Mouse (Mus musculus): ENCODE measurements around the gene Chic2.
A peak's percentile ranks its signal among the peaks of the same experiment; 100 is the strongest.

The Chic2 gene

GRCm38 (mm10) chr5:74975507-74975906, 69.1 kb downstream of the Chic2 start:
- no peak for DNase-seq (ENCODE audit: low spot score)

- DNase-seq (ENCODE audit: low spot score), result peak; percentile 68
Observed at GRCm38 (mm10) chr5:74974726-74975411, 69.7 kb downstream of the Chic2 start.

DNA sequence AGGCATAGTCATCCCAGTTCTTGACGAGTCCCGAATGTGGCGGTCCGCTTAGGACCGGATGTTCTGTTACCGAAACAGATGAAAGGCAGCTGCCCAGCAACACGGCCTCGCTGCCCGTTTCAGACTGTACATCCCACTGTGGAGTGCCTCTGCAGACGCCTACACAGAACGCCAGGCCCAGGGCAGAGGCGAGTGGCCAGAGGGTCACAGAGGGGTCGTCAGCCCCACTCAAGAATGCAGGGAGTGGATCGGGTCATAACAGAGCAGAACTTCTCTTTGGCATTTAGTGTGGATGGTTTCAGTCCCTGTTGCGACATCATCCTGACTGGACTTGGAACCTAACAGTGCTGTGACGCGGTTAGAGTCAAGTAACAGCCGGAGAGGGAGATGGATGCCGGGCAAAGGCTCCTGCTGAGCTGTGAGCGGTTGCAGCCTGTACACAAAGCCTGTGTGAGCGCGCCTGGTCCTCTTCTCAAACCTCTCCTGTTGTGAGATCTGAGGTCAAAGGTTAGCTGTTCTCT, 70.5 kb downstream of the Chic2 start:
- peak; percentile 33 for DNase-seq (ENCODE audit: low spot score)

DNA sequence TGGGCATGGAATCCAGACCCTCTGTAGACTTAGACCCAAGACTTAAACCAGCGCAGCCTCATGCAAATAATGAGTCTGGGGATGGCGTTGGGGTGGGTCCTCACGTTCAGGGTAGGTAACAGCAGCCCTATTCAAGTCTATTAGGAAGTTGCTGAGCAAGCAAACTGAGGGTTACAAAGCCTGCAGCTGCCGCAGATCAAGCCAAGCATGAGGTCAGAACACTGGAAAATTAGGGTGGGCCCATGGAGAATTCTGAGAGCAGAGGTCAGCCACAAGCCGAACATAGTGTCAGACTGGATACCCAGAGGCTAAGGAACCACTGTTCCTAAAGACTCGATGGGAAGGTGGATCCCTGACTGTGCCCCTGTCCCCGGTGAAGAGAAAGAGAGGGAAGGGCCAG, 73.2 kb downstream of the Chic2 start:
- DNase-seq (ENCODE audit: low spot score), result no peak

GRCm38 (mm10) chr5:74969341-74969740, 75.2 kb downstream of the Chic2 start:
- DNase-seq (ENCODE audit: low spot score), result no peak

GRCm38 (mm10) chr5:74967882-74968281, 76.7 kb downstream of the Chic2 start:
- DNase-seq (ENCODE audit: low spot score), result no peak

DNA sequence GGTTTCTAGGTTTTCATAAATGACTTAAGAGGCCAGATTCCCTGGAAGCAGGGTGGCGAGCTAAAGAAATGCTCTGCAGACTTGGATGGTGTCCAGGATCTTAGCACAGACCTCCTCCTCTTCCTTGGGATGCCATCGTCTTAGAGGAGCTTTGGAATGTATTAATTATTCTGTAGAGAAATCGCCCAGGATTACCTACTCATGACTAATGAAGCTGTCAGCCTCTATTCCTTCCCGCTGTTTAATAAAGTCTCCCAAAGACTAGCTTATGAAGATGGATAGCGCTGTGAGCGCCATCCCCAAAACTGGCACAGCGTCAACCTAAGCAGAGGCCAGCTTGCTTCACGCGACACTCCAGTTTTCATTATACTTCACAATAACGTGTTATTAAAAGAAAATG, 77.7 kb downstream of the Chic2 start:
- DNase-seq (ENCODE audit: low spot score), result no peak

DNA sequence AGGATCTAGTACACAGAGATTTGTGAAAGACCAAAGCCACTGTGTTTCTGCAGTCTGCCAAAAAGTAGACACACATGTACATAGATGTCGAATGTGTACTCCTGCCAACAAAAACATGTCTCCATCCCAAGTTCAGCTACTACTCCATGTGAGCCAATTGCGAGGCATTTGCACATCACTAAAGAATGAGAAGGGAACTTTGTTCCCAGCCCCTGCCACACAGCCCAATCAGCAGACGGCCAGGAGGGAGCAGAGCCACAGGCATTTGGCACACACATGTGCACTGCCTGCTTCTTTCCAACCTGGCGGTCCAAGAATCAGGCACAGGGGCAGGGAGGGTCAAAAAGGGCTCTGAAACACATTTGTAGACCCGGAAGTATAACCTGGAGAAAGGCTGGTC, 81.8 kb downstream of the Chic2 start:
- DNase-seq (ENCODE audit: low spot score), result no peak

- peak; percentile 51 for DNase-seq (ENCODE audit: low spot score)
Observed at GRCm38 (mm10) chr5:74960840-74961543, 83.6 kb downstream of the Chic2 start.

- no peak for DNase-seq (ENCODE audit: low spot score)
Observed at GRCm38 (mm10) chr5:74960306-74960705, 84.3 kb downstream of the Chic2 start.

GRCm38 (mm10) chr5:74957293-74958076, 87.1 kb downstream of the Chic2 start:
- DNase-seq (ENCODE audit: low spot score), result no peak

GRCm38 (mm10) chr5:74956335-74956734, 88.2 kb downstream of the Chic2 start:
- DNase-seq (ENCODE audit: low spot score), result no peak

DNA sequence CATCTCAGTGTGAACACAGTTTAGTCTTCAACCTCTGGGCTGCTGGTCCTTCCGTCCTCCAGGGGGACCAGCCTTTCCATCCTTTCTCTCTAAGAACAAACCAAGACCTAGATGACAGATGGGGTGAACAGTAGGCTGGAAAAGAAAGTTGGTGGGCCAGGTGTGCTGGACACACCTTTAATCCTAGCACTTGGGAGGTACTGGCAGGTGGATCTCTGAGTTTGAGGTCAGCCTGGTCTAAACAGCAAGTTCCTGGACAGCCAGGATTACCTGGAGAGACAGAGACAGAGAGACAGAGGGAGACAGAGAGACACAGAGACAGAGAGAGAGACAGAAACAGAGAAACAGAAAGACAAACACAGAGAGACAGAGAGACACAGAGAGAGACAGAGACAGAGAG, 89.0 kb downstream of the Chic2 start:
- no peak for DNase-seq (ENCODE audit: low spot score)

GRCm38 (mm10) chr5:74952938-74953337, 91.6 kb downstream of the Chic2 start:
- DNase-seq (ENCODE audit: low spot score), result no peak

GRCm38 (mm10) chr5:74951375-74951774, 93.2 kb downstream of the Chic2 start:
- DNase-seq (ENCODE audit: low spot score), result no peak

- no peak for DNase-seq (ENCODE audit: low spot score)
Observed at GRCm38 (mm10) chr5:74949298-74949697, 95.3 kb downstream of the Chic2 start.

DNA sequence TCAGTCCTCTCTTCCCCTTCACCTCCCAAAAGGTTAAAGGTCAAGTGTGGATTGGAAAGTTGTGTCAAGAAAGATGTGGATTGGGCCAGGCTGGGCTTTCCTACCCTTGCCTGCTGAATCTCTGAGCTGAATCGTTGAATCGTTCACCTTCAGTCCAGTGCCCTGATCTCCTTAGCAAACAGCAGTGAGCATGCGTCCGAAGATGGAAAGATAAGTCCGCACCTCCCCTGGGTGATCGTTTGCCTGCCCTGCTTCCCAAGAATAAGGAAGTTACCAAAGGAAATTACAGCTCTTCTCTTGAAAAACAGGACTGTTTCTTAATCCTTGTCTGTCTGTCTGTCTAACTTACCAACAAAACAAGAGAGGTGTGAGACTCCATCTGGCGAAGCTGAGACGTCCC, 96.1 kb downstream of the Chic2 start:
- no peak for DNase-seq (ENCODE audit: low spot score)

Data from urinary bladder, postnatal 25 days (tissue).